In the genomic region with DNA sequence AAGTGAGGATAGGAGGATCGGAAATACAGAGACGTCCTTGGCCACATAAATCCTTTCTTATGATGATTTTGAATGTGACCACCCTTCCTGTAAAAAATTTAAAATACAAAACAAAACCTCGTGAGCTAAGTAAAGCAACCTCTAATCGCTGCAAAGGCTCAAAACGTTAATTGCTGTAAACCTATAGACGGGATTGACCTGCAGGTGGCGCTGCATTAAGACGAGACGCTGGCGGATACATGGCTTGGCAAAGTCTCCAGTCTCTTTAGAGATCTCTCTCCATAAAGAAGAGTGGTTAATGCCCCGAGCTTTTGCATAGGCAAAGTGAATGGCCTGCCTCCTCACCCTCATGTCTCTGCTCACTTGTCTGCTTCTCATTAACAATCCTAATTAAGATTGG, we compare ENCODE assay signal across 10 mouse cellular contexts. TPM values are rescaled to one million over a fixed set of nuclear protein-coding genes. Genes with fewer than 3 reads are reported as not detected.
DNase-seq lines count a peak whose midpoint lies in the region; ATAC-seq and TF ChIP-seq lines count a peak whose summit lies in the region.
"Had no signal": no experiment of that assay in that cellular context is flagged by ENCODE, and none has a peak within 500 bp of the region (broad histone marks: within the 10 kb centered on the region; RNA-seq: fewer than 3 reads in every experiment).

No protein-coding gene starts in this region.

- H3K4me2 ChIP-seq in neural tube, embryonic 13.5 days: peak overlapping the region; percentile 76; the same call in 1 of the 2 replicates

- DNase-seq in gastrocnemius, adult 2 months: no peak
- no peak for DNase-seq in gastrocnemius, postnatal 4 days (ENCODE audit: low spot score in 2 of 2)
- peak; percentile 25 for DNase-seq in MEL-GATA-1-ER (ENCODE audit: extremely low read depth, low read depth)
- peak; percentile 73 to 77 for DNase-seq in layer of hippocampus, postnatal 10 days (ENCODE audit: low spot score in 2 of 2)
- no peak for DNase-seq in urinary bladder, adult 18-20 months (ENCODE audit: low spot score in 2 of 2)
- DNase-seq in MN1 (ENCODE audit: low spot score): no peak

- H3K4me1 ChIP-seq in cortical plate, adult 2 months (ENCODE audit: control insufficient read depth, insufficient read depth, low read length): peaks cover 1% of the 10 kb centered on the region; the same call in 1 of the 2 replicates
- H3K4me1 ChIP-seq in neural tube, embryonic 13.5 days (replicated peaks): peaks cover 34% of the 10 kb centered on the region

- no peak overlapping the region for H3K9ac ChIP-seq in neural tube, embryonic 13.5 days

- ATAC-seq in neural tube, embryonic 13.5 days (ENCODE audit: low read depth): no peak

- H3K4me3 ChIP-seq in gastrocnemius, adult 2 months: no peak overlapping the region
- H3K4me3 ChIP-seq in cortical plate, adult 2 months (ENCODE audit: insufficient read depth, low read length): no peak overlapping the region
- no peak overlapping the region for H3K4me3 ChIP-seq in neural tube, embryonic 13.5 days

- TF ChIP-seq CTCF in gastrocnemius, adult 2 months (IDR thresholded peaks at IDR 0.05): peak; percentile 24; the same call in 1 of the 2 replicates
- TF ChIP-seq CTCF in cortical plate, adult 2 months (IDR thresholded peaks at IDR 0.05; ENCODE audit: extremely low read depth, insufficient read depth, low read length): peak; percentile 53

- intact Hi-C loops in gastrocnemius, adult 2 months (cut with DNase I): no loop called here

- 10% methylated on average over 11 of the region's 11 CpGs for WGBS in neural tube, embryonic 13.5 days

- H3K27ac ChIP-seq in gastrocnemius, adult 2 months: no peak overlapping the region
- H3K27ac ChIP-seq in cortical plate, adult 2 months (ENCODE audit: insufficient read depth, low read length): no peak overlapping the region
- no peak overlapping the region for H3K27ac ChIP-seq in neural tube, embryonic 13.5 days (replicated peaks)

- no peak for TF ChIP-seq POLR2A in cortical plate, adult 2 months (IDR thresholded peaks at IDR 0.05; ENCODE audit: extremely low read depth, insufficient read depth, low read length)

- no peaks in the 10 kb centered on the region for H3K9me3 ChIP-seq in neural tube, embryonic 13.5 days

- H3K27me3 ChIP-seq in neural tube, embryonic 13.5 days: peaks cover 40% of the 10 kb centered on the region

- H3K36me3 ChIP-seq in neural tube, embryonic 13.5 days: no peaks in the 10 kb centered on the region

RNA-seq across cellular contexts. Expression of a gene that starts 2.0 kb away (rescaled TPM):
- not detected for total RNA-seq in gastrocnemius, adult 2 months (2021)
- not detected for total RNA-seq in gastrocnemius, postnatal 4 days (2021)
- polyA plus RNA-seq in cortical plate, adult 2 months (2012; rRNA removed): 0.28 and 0.84 TPM in 2 replicates
- total RNA-seq in layer of hippocampus, postnatal 10 days (2021): 1 to 10 TPM; 8.8 to 9.0 TPM
- polyA plus RNA-seq in neural tube, embryonic 13.5 days (2015; fragmentation: Nextera tagmentation; extraction: Ambion mirVana): 4.7 and 5.0 TPM in 2 replicates
- total RNA-seq: neutrophil, adult 5-6 weeks had no signal
- polyA plus RNA-seq: heart, embryonic 16.5 days had no signal

Comparison
In these comparisons a context has a peak if more than half of its experiments do, and no peak if none do; other contexts are left out.
1. DNase-seq: peak in MEL-GATA-1-ER (single experiment) and layer of hippocampus, postnatal 10 days (2 of 2); none in gastrocnemius, adult 2 months (single experiment), gastrocnemius, postnatal 4 days (0 of 2), urinary bladder, adult 18-20 months (0 of 2) and MN1 (single experiment).
2. RNA of a gene that starts 2.0 kb away (total RNA-seq): 8.8 to 9.0 TPM in layer of hippocampus, postnatal 10 days; not detected in gastrocnemius, adult 2 months and not detected in gastrocnemius, postnatal 4 days; every median in the first group is over 4 times any median in the second.